Mouse (Mus musculus) c-Kit-positive CD71-negative TER-119-negative erythroid progenitor cells, embryonic 14.5 days (primary cell): ENCODE measurements around the gene Pgghg.

Experiments
- DNase-seq: peaks from one replicate; pipeline ENCODE4 v3.0.0-alpha.2; 2013; ENCODE audit warnings: low read depth

Gene Pgghg

DNA sequence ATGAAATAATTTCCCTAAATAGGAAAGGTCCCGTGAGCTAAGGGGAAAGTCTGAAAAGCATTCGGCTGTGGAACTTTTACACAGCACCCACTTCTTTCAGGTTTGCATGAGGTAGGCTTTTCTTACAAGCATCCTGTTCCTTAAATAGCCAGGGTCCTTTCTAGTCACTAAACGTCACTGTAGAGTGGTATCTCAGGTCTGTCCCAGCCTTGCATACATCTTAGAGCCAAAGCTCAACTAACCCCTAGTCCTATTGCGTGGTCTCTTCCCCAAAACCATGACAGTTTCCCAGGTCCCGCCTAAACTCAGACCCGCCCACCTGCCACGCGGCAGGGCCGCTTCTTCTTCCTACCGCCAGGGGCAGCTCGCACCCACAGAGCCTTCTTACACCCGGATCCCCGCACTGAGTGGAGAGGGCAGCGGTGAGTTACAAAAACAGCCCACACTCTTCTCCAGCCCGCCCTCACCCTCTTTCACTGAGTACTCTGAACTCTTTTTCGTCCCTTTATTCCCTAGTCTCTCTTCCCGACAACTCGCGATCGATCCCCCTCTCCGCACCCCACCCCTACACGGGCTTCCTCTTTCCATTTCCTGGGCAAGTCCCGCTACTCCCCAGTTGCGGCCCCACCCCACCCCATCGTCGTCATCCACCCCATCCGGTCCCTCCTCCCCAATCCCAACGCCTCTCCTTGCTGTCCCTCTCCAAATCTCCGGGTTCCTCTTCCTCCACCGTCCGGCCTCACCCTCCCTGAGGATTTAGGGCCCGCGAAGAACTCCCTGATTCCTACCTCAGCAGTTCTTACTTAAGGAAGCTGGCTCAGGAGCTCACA, at the start of gene Pgghg:
Pgghg (plus strand) TSS at position 170 of the 830 bp plus-strand sequence.
- DNase-seq: peak; percentile 69

DNA sequence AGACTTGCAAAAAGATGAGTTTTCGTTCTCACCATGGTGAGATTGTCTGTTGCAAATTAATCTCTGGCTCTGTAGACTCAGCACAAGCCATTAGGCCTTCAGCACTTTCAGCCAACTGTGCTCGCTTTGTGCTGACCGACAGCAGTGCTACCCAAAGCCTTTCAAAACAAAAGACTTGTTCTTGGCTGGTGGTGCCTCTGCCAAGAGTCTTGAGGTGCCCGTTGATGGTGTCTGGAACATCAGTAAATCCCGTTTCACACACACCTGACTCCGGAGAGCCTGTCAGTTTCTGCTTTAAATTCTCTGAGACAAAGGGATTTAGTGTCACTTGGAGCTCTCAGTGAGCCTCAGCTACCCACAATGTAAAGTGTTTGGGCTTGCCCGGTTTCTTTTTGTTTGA, 47.2 kb upstream of the Pgghg start:
- DNase-seq: no peak

GRCm38 (mm10) chr7:140894611-140895010, 46.6 kb upstream of the Pgghg start:
- DNase-seq: no peak

DNA sequence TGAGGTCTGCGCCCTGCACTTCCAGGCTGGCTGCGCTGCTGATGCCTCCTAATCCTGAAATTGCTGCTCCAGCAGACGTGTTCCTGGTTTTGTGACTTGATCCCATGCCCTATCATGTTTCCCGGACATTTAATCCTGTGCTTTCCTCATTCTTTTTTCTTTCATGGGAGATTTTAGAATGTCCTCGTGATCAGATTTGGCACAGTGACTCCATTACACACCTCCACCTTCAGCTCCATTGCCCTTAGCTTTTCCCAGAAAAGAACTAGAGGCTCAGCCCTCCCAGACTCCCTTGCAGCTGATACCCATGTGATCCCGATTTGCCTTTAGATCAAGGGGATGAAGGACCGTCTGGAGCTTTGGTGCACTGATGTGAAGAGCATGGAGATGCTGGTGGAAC, 43.3 kb upstream of the Pgghg start:
- DNase-seq: no peak

DNA sequence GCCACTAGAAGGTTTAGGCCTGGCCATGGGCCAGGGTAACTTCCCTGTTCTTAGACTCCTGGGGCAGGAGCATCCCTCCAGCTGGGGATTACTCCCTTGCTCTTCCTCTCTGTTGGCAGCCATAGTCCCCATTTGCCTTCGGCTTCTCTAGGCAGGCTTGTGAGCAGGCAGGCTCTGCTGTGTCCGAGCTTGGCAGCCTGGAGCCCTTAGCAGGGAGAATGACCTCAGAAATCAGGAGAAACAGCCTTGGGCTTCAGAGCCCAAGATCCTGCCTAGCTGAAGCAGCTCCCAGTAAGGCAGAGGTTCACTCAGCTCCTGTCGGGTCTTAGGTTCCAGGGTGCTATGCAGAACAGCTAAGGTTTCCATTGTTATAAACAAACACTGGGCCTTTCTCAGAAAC, 42.1 kb upstream of the Pgghg start:
- DNase-seq: no peak

DNA sequence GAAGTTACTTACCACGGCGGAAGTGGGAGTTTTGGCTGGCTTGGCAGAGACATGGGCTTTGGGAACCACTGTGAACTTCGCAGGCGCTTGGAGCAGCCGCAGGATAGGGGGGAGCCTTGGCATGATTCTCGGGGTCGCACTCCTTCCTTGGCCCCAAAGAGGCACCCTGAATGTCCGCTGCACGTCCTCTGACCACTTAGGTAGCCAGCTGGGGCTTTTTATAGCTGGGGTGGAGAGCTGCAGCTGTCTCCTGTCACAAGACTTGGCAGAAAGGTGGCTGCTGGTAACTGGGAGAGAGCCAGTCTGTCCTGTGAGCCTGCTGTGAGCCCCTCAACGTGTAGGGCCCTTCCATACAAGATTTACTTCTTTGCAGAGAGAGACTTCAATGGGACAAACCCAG, 41.0 kb upstream of the Pgghg start, which contains the start of gene Cox8b:
Cox8b (minus strand) TSS at position 227 of the 400 bp plus-strand sequence.
- no peak for DNase-seq

GRCm38 (mm10) chr7:140902036-140902875, 38.9 kb upstream of the Pgghg start:
- DNase-seq: no peak

DNA sequence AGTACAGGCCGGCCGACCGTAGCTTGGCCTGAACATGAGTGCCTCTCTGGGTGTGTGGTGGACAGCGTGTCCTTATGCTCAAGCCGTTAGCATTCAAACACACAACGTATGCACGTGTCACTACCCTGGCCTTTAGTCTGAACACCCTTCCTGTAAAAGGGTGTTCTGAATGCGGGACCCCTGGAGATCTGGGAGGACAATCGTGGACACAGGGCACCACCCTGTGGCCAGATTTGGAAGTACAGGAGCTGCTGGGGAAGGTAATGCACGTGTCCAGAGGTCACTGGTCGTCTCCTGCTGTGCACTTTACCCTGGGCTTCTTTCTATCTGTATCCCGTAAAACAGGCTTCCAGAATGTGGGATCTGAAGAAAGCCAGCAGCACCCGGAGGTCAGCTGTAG, 38.0 kb upstream of the Pgghg start:
- DNase-seq: peak; percentile 68

DNA sequence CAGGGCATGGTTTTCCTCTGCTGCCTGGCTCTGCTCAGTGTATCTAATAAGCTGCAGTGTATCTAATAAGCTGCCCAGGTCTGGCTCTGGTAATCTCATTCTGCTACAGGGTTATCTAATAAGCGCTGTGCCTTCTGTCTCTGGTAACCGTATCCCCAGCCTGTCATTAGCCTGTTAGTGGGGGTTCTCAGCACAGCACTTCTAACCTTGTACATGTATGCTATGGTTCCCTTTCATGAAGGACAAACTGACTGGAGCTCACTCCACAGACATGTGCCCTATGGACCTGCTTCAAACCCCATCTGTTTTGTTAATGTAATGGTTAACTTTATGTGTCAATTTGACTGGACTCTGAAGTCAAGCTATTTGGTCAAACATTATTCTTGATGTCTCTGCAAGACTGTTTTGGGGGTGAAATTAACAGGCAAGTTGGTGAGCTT, 35.5 kb upstream of the Pgghg start:
- no peak for DNase-seq

- DNase-seq: no peak
Measured at GRCm38 (mm10) chr7:140907131-140907530, 34.1 kb upstream of the Pgghg start.

GRCm38 (mm10) chr7:140907697-140908096, 33.5 kb upstream of the Pgghg start:
- DNase-seq: no peak

GRCm38 (mm10) chr7:140908181-140908580, 33.0 kb upstream of the Pgghg start:
- DNase-seq: no peak

DNA sequence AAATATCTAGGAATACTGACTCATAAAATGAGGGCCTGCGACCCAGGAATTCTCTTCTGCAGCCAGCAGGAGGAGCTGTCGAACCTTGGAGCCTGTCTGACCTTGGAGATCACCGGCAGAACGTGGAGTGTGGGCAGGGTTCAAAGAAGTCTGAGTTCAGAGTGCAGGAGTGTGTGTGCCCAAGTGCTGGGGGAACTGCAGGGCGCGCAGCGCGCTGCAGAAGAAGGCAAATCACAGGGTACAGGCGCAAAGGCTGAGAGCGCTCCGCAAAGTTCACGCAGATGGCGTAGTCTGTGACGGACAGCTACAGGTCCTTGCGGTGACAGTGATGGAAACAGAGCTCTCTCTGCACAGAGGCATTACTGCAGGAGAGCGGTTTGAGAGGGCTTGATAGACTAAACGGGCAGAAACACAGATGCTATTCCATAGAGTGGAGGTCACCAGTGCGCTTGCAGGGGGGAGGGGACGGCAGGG, 32.5 kb upstream of the Pgghg start:
- DNase-seq: peak; percentile 76

- no peak for DNase-seq
Measured at GRCm38 (mm10) chr7:140912293-140912692, 28.9 kb upstream of the Pgghg start.

GRCm38 (mm10) chr7:140912846-140913482, 28.2 kb upstream of the Pgghg start:
- DNase-seq: no peak

DNA sequence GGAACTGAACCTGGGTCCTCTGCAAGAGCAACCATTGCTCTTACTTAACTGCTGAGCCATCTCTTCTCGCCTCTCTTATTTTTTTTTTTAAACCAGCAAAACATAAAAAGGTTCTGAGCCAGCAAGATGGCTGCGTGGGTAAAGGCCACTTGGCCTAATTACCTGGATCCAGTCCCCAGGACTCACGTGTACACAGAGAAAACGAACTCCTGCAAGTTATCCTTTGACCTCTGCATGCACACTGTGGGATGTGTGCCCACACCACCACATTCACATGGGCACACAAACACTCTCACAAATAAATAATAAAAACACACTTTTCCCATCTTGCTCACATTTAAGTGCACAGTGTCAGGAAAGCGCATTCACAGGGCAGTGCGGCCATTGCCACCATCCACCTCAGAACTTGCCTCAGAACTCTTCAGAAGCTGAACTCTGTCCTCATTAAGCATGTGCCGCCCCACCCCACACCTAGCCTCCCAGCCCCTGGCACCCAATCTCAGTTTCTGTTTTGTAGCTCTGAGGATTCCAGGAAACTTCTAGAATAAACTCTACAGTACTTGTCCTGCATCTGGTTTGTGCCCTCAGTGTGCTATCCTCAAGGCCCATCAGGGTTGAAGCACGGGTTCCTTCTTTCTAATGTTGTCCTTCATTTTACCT, 27.0 kb upstream of the Pgghg start:
- DNase-seq: no peak

DNA sequence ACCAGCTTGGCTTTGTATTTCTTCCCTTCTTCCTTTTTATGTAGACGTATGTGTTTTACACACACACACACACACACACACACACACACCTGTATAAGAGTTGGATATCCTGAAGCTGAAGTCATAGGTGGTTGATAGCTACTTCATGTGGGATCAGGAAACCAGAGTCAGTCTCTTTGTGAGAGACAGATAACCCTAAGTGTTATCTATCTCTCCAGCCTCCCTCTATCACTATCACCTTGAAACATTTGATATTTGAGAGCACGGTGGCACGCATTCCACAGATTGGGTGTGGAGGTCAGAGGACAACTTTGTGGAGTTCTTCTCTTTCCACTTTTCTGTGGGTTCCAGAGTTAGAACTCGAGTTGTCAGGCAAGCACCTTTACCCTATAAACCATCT, 21.3 kb upstream of the Pgghg start:
- DNase-seq: no peak

DNA sequence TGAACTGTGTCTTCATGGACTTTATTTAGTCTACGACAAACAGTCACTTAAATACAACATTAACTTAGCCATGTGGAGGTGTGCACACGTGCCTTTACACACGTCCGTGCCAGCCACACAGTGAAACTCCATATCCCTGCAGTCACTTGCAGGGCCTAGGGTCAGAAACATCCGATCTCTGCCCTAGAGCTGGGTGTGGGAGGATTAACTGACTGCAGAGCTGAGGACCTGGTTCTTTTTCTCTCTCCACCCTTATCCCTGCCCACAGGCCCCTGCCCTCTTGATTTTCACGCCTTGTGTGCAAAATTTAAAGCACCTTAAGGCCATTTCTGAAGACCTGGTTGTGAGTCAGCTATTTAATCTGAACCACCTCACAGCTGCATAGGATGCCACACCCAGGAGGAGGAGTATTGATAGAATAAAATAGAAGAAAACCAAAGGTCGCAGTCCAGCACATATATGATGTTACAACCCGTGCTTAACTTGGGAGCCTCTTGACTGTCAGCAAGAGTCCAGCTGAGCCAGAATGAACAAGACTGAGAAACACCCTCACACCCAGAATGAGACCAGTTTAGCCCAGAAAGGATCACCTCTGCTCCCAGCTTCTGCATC, 20.7 kb upstream of the Pgghg start, which contains the start of gene Nlrp6:
Nlrp6 (plus strand) TSS at position 485 of the 612 bp plus-strand sequence.
- DNase-seq: no peak

GRCm38 (mm10) chr7:140921225-140921975, 19.8 kb upstream of the Pgghg start:
- DNase-seq: no peak

DNA sequence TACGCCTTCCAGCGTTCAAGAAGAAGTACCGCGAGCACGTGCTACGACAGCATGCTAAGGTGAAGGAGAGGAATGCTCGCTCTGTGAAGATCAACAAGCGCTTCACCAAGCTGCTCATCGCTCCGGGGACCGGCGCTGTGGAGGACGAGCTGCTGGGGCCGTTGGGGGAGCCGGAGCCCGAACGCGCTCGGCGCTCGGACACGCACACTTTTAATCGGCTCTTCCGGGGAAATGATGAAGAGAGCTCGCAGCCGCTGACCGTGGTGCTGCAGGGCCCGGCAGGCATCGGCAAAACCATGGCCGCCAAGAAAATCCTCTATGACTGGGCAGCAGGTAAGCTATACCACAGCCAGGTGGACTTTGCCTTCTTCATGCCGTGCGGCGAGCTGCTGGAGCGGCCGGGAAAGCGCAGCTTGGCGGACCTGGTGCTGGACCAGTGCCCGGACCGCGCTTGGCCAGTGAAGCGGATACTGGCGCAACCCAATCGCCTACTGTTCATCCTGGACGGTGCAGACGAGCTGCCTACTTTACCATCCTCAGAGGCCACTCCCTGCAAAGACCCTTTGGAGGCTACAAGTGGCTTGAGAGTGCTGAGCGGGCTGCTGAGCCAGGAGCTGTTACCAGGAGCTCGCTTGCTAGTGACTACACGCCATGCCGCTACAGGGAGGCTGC, 18.7 kb upstream of the Pgghg start:
- no peak for DNase-seq
